ENCODE assay signal across 13 mouse cellular contexts in genomic region chr16:11282655-11283232, GRCm38 (mm10). TPM values are rescaled to one million over a fixed set of nuclear protein-coding genes. Genes with fewer than 3 reads are reported as not detected.
DNase-seq lines count a peak whose midpoint lies in the region; ATAC-seq lines count a peak whose summit lies in the region.
"Had no signal": no experiment of that assay in that cellular context is flagged by ENCODE, and none has a peak within 500 bp of the region (broad histone marks: within the 10 kb centered on the region; RNA-seq: fewer than 3 reads in every experiment).

No protein-coding gene starts in this region.

- H3K4me3 ChIP-seq in forebrain, embryonic 14.5 days (ENCODE audit: low read depth, low read length) = no peak overlapping the region
- no peak overlapping the region for H3K4me3 ChIP-seq in midbrain, embryonic 16.5 days (ENCODE audit: low read depth, low read length)

- H3K9ac ChIP-seq in forebrain, embryonic 14.5 days (ENCODE audit: low read length) = no peak overlapping the region
- no peak overlapping the region for H3K9ac ChIP-seq in midbrain, embryonic 16.5 days (ENCODE audit: low read depth, low read length)

- WGBS in forebrain, embryonic 14.5 days = 88% methylated on average over 5 of the region's 5 CpGs
- WGBS in midbrain, embryonic 16.5 days = 88% methylated on average over 5 of the region's 5 CpGs

- no peak overlapping the region for H3K27ac ChIP-seq in forebrain, embryonic 14.5 days (ENCODE audit: low read depth, low read length)
- H3K27ac ChIP-seq in midbrain, embryonic 16.5 days (ENCODE audit: low read length) = no peak overlapping the region
- H3K27ac ChIP-seq: kidney, postnatal 0 days had no signal

- H3K4me2 ChIP-seq in forebrain, embryonic 14.5 days (ENCODE audit: low read length) = no peak overlapping the region
- H3K4me2 ChIP-seq in midbrain, embryonic 16.5 days (ENCODE audit: low read length) = no peak overlapping the region
- H3K4me2 ChIP-seq: liver, embryonic 11.5 days had no signal

- DNase-seq in heart, postnatal 10 days = peak; percentile 3 to 7
- no peak for DNase-seq in heart, postnatal 25 days (ENCODE audit: low spot score)
- peak; percentile 2 to 9 for DNase-seq in spleen, postnatal 36 days (ENCODE audit: low spot score in 2 of 2)
- DNase-seq in spleen, adult 12 weeks (ENCODE audit: low spot score) = no peak
- peak; percentile 81 for DNase-seq in layer of hippocampus, adult 9-11 months
- DNase-seq in forebrain, embryonic 14.5 days (ENCODE audit: low spot score) = no peak
- no peak for DNase-seq in ovary, adult 18-20 months (ENCODE audit: low spot score)
- DNase-seq: cerebellum, postnatal 14 days; thymus, postnatal 25 days had no signal

- no peaks in the 10 kb centered on the region for H3K9me3 ChIP-seq in forebrain, embryonic 14.5 days (replicated peaks; ENCODE audit: control insufficient read depth, low read length)
- no peaks in the 10 kb centered on the region for H3K9me3 ChIP-seq in midbrain, embryonic 16.5 days (replicated peaks; ENCODE audit: control insufficient read depth, low read length, poor library complexity, severe bottlenecking)

- H3K4me1 ChIP-seq in forebrain, embryonic 14.5 days (ENCODE audit: control insufficient read depth, insufficient read depth, low read length) = no peaks in the 10 kb centered on the region
- H3K4me1 ChIP-seq in midbrain, embryonic 16.5 days (ENCODE audit: control insufficient read depth, insufficient read depth, low read length) = no peaks in the 10 kb centered on the region

- no peaks in the 10 kb centered on the region for H3K27me3 ChIP-seq in forebrain, embryonic 14.5 days (replicated peaks; ENCODE audit: control insufficient read depth, insufficient read depth, low read length)
- H3K27me3 ChIP-seq in midbrain, embryonic 16.5 days (ENCODE audit: control insufficient read depth, insufficient read depth, low read depth, low read length) = no peaks in the 10 kb centered on the region

- intact Hi-C loops in heart, postnatal 10 days (cut with DNase I) = no loop called here
- intact Hi-C loops in heart, postnatal 25 days (cut with DNase I) = no loop called here

- no peaks in the 10 kb centered on the region for H3K36me3 ChIP-seq in forebrain, embryonic 14.5 days (ENCODE audit: control insufficient read depth, insufficient read depth, low read length)
- no peaks in the 10 kb centered on the region for H3K36me3 ChIP-seq in midbrain, embryonic 16.5 days (ENCODE audit: control insufficient read depth, insufficient read depth, low read length)

- ATAC-seq in forebrain, embryonic 14.5 days = no peak
- no peak for ATAC-seq in midbrain, embryonic 16.5 days

RNA-seq across cellular contexts. Expression of gene Gspt1, which starts 28.6 kb away (rescaled TPM):
- total RNA-seq in heart, postnatal 10 days (2021) = 10 to 100 TPM; 75.1 to 83.5 TPM
- 10 to 100 TPM; 63.4 to 68.2 TPM for total RNA-seq in heart, postnatal 25 days (2021)
- polyA plus RNA-seq in forebrain, embryonic 14.5 days (2014; fragmentation: Nextera tagmentation; extraction: Ambion mirVana) = 50.7 and 61.9 TPM in 2 replicates
- polyA plus RNA-seq in midbrain, embryonic 16.5 days (2015; fragmentation: Nextera tagmentation; extraction: Ambion mirVana) = 39.6 and 41.9 TPM in 2 replicates

RNA-seq across cellular contexts. Expression of gene Tnfrsf17, which starts 30.9 kb away (rescaled TPM):
- not detected for total RNA-seq in heart, postnatal 10 days (2021)
- not detected for total RNA-seq in heart, postnatal 25 days (2021)
- not detected in 2 replicates for polyA plus RNA-seq in forebrain, embryonic 14.5 days (2014; fragmentation: Nextera tagmentation; extraction: Ambion mirVana)
- polyA plus RNA-seq in midbrain, embryonic 16.5 days (2015; fragmentation: Nextera tagmentation; extraction: Ambion mirVana) = not detected in 2 replicates
- polyA plus RNA-seq: embryonic facial prominence, embryonic 14.5 days; kidney, postnatal 0 days; liver, embryonic 11.5 days had no signal

RNA-seq across cellular contexts. Expression of gene Snx29, which starts 40.0 kb away (rescaled TPM):
- total RNA-seq in heart, postnatal 10 days (2021) = 10 to 100 TPM; 12.2 to 16.3 TPM
- 10 to 100 TPM in 1 of 2 experiments, 1 to 10 TPM in 1; 9.6 to 12.4 TPM for total RNA-seq in heart, postnatal 25 days (2021)
- 3.8 and 7.7 TPM in 2 replicates for polyA plus RNA-seq in forebrain, embryonic 14.5 days (2014; fragmentation: Nextera tagmentation; extraction: Ambion mirVana)
- 16.8 and 19.3 TPM in 2 replicates for polyA plus RNA-seq in midbrain, embryonic 16.5 days (2015; fragmentation: Nextera tagmentation; extraction: Ambion mirVana)

Comparison
In these comparisons a context has a peak if more than half of its experiments do, and no peak if none do; other contexts are left out.
1. DNase-seq: peak in heart, postnatal 10 days (2 of 2), spleen, postnatal 36 days (2 of 2) and layer of hippocampus, adult 9-11 months (single experiment); none in heart, postnatal 25 days (single experiment), spleen, adult 12 weeks (single experiment), forebrain, embryonic 14.5 days (single experiment) and ovary, adult 18-20 months (single experiment).